Mouse (Mus musculus) adrenal gland, postnatal 25 days (tissue): ENCODE results near the gene Col1a1. TPM values are rescaled to one million over a fixed set of nuclear protein-coding genes. Genes with fewer than 3 reads are reported as not detected.

ENCODE experiments used
- DNase-seq: peaks from one replicate; pipeline ENCODE4 v3.0.0; 2021; ENCODE audit warnings: mixed read lengths
- long read RNA-seq: library from polyadenylated mRNA; stranded (forward); transcript quantifications from one replicate; pipeline ENCODE4 v2.0.0, GENCODE M21; 2021
- total RNA-seq: library from RNA; stranded (reverse); gene quantifications from 2 replicates; pipeline ENCODE4 v1.2.3, GENCODE M21; 2021

Gene Col1a1
- total RNA-seq: 74.0 and 116 TPM in 2 replicates
- long read RNA-seq, full-length matches to known transcripts: 126 of 190 reads
- long read RNA-seq, partial matches to known transcripts: 53 of 190 reads
- long read RNA-seq, other reads (novel, unspliced or antisense): 11 of 190 reads

GRCm38 (mm10) chr11:94936045-94936444 is at the start of gene Col1a1:
TSS of gene Col1a1 (plus strand) at chr11:94936224.
- DNase-seq: peak; percentile 18

GRCm38 (mm10) chr11:94891155-94891554 is 44.9 kb upstream of the Col1a1 start:
- DNase-seq: no peak

- DNase-seq: no peak
Measured at GRCm38 (mm10) chr11:94896753-94897376, 39.2 kb upstream of the Col1a1 start.

- no peak for DNase-seq
Measured at GRCm38 (mm10) chr11:94901231-94901630, 34.8 kb upstream of the Col1a1 start.

GRCm38 (mm10) chr11:94904306-94904705 is 31.7 kb upstream of the Col1a1 start:
- no peak for DNase-seq

GRCm38 (mm10) chr11:94910971-94911370 is 25.1 kb upstream of the Col1a1 start:
- no peak for DNase-seq

GRCm38 (mm10) chr11:94912568-94912967 is 23.5 kb upstream of the Col1a1 start:
- no peak for DNase-seq

- no peak for DNase-seq
Measured at GRCm38 (mm10) chr11:94913302-94914090, 22.5 kb upstream of the Col1a1 start.

GRCm38 (mm10) chr11:94915675-94916403 is 20.2 kb upstream of the Col1a1 start:
- DNase-seq: peak; percentile 74

GRCm38 (mm10) chr11:94916477-94916876 is 19.5 kb upstream of the Col1a1 start:
- DNase-seq: no peak

- DNase-seq: no peak
Measured at GRCm38 (mm10) chr11:94917717-94918116, 18.3 kb upstream of the Col1a1 start.

GRCm38 (mm10) chr11:94920996-94921401 is 15.0 kb upstream of the Col1a1 start:
- DNase-seq: no peak

GRCm38 (mm10) chr11:94924977-94925376 is 11.0 kb upstream of the Col1a1 start:
- DNase-seq: no peak

GRCm38 (mm10) chr11:94926431-94926830 is 9.6 kb upstream of the Col1a1 start:
- no peak for DNase-seq

- DNase-seq: no peak
Measured at GRCm38 (mm10) chr11:94927771-94928291, 8.2 kb upstream of the Col1a1 start.

GRCm38 (mm10) chr11:94928820-94929219 is 7.2 kb upstream of the Col1a1 start:
- peak; percentile 62 for DNase-seq

- no peak for DNase-seq
Measured at GRCm38 (mm10) chr11:94929599-94929998, 6.4 kb upstream of the Col1a1 start.

- no peak for DNase-seq
Measured at GRCm38 (mm10) chr11:94930151-94930550, 5.9 kb upstream of the Col1a1 start.

GRCm38 (mm10) chr11:94933584-94933983 is 2.4 kb upstream of the Col1a1 start:
- DNase-seq: no peak

- DNase-seq: no peak
Measured at GRCm38 (mm10) chr11:94934526-94934925, 1.5 kb upstream of the Col1a1 start.

GRCm38 (mm10) chr11:94936851-94937295 is 849 bp downstream of the Col1a1 start:
- DNase-seq: peak; percentile 84

- no peak for DNase-seq
Measured at GRCm38 (mm10) chr11:94937335-94937781, 1.3 kb downstream of the Col1a1 start.
